Mouse (Mus musculus): ENCODE data around the gene Tor1aip1.

DNA sequence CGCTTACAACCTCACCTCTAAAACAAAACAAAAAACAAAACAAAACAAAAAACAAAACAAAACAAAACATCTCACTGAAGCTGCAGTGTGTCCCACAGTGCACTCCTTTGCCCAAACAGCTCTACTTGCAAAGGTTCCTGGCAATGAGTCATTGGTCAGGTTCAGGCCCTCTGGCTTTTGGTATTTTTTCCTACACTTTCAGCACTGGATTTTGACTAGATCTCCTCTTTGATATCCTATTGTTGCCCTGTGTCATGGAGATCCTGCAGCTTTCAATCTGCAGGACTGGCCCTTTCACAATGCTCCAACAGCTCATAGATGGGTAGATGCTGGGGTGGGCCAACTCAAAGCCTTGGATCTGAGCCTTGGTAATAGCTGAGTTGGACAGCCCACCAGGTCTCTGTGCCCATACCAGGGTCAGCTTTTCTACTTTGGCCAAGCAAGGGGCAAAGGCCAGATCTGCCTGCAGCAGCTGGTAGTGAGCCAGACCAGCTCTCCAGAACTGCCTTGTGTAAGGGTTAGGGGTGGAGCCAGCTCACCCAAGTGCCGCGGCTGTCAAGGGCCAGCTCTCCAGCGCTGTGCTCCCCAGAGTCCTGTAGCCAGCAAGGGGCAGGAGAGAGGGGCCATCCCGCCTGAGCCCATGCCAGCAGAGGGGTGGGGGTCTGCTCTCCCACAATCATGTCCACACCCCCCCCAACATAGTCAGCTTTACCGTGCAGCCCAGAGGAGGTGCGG lies 32.9 kb downstream of the Tor1aip1 start:
- TF ChIP-seq CTCF (conservative IDR thresholded peaks at IDR 0.05 in 1 of 2, IDR thresholded peaks at IDR 0.05 in 1 of 2; ENCODE audit: low read depth in 2 of 2, low read length in 2 of 2), result no peak
- no peak for TF ChIP-seq ZMIZ1 (IDR thresholded peaks at IDR 0.05; ENCODE audit: low read depth, low read length)
- no peak for TF ChIP-seq RCOR1 (conservative IDR thresholded peaks at IDR 0.05; ENCODE audit: low read depth, low read length)
- TF ChIP-seq POLR2A (IDR thresholded peaks at IDR 0.05; ENCODE audit: low read depth, low read length), result no peak
- no peak for TF ChIP-seq USF1 (IDR thresholded peaks at IDR 0.05; ENCODE audit: low read depth, low read length)
- no peak for TF ChIP-seq HCFC1 (IDR thresholded peaks at IDR 0.05; ENCODE audit: low read depth, low read length)
- no peak for TF ChIP-seq EP300 (IDR thresholded peaks at IDR 0.05; ENCODE audit: low read length)
- no peak for TF ChIP-seq JUND (conservative IDR thresholded peaks at IDR 0.05; ENCODE audit: low read depth, low read length)
- no peak for TF ChIP-seq MYC (IDR thresholded peaks at IDR 0.05; ENCODE audit: low read depth, low read length)
- no peak for TF ChIP-seq MAZ (IDR thresholded peaks at IDR 0.05; ENCODE audit: low read depth, low read length)
- no peak for TF ChIP-seq PAX5 (IDR thresholded peaks at IDR 0.05; ENCODE audit: low read length)
- no peak for TF ChIP-seq TCF12 (IDR thresholded peaks at IDR 0.05; ENCODE audit: low read depth, low read length)
